In the genomic region with DNA sequence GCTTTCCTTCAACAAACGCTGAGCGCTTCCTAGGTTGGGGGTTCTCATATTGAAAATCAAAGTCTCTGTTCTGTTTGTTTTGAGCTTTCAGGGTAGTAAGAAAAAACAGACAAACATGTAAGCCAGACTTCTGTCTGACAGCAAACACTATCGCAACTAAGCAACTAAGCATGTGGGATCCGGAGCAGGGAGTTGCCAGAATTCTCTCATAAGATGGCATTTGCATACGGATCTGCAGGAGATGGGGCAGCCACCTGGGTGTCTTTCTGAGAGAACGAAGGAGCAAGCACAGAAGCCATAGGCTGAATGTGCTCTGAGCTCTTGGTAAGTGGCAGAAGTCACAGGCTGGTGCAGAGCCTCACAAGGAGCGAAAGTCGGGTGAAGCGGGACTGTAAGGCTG, we compare ENCODE assay signal across 22 mouse cellular contexts. TPM values are rescaled to one million over a fixed set of nuclear protein-coding genes. Genes with fewer than 3 reads are reported as not detected.
"Had no signal": no experiment of that assay in that cellular context is flagged by ENCODE, and none has a peak within 500 bp of the region (broad histone marks: within the 10 kb centered on the region; RNA-seq: fewer than 3 reads in every experiment).

No protein-coding gene starts in this region.

- H3K4me1 ChIP-seq: liver, embryonic 13.5 days had no signal

- H3K27me3 ChIP-seq: midbrain, embryonic 15.5 days; neural tube, embryonic 13.5 days; stomach, embryonic 15.5 days had no signal

- DNase-seq: kidney, postnatal 14 days; kidney, postnatal 4 days; layer of hippocampus, adult 9-11 months; layer of hippocampus, postnatal 36 days; liver, embryonic 13.5 days; lung, adult 2 months; lung, postnatal 14 days; lung, postnatal 4 days; retina, postnatal 1 day; spleen, adult 18-20 months; thymus, postnatal 36 days had no signal

- H3K27ac ChIP-seq: liver, embryonic 13.5 days; midbrain, embryonic 12.5 days; midbrain, embryonic 15.5 days; neural tube, embryonic 13.5 days; stomach, embryonic 15.5 days had no signal

- H3K4me2 ChIP-seq: liver, embryonic 13.5 days; midbrain, embryonic 12.5 days; midbrain, embryonic 15.5 days; neural tube, embryonic 13.5 days; stomach, embryonic 15.5 days had no signal

- H3K9me3 ChIP-seq: liver, embryonic 13.5 days; midbrain, embryonic 12.5 days; midbrain, embryonic 15.5 days; neural tube, embryonic 13.5 days; stomach, embryonic 15.5 days had no signal

- H3K36me3 ChIP-seq: liver, embryonic 13.5 days; midbrain, embryonic 12.5 days; midbrain, embryonic 15.5 days; neural tube, embryonic 13.5 days; stomach, embryonic 15.5 days had no signal

- H3K9ac ChIP-seq: liver, embryonic 13.5 days; midbrain, embryonic 12.5 days; midbrain, embryonic 15.5 days; neural tube, embryonic 13.5 days; stomach, embryonic 15.5 days had no signal

- ATAC-seq: midbrain, embryonic 15.5 days had no signal

- H3K4me3 ChIP-seq: left cerebral cortex, adult 2 months; liver, embryonic 13.5 days; midbrain, embryonic 12.5 days; midbrain, embryonic 15.5 days; myocyte; neural tube, embryonic 13.5 days; stomach, embryonic 15.5 days had no signal

RNA-seq across cellular contexts. Expression of gene Tmem117, which starts 22.3 kb away (rescaled TPM):
- total RNA-seq: megakaryocyte progenitor cell, adult 5-6 weeks; megakaryocyte-erythroid progenitor cell, adult 5-6 weeks; monocyte, adult 5-6 weeks; neutrophil, adult 5-6 weeks had no signal
- polyA plus RNA-seq: liver, adult 2 months had no signal
